Mouse (Mus musculus) myocyte (in vitro differentiated cells): ENCODE measurements around the gene Erf.
A peak's percentile ranks its signal among the peaks of the same experiment; 100 is the strongest.

ENCODE experiments used
- CEBPB ChIP-seq: IDR thresholded peaks from 2 replicates; pipeline ENCODE4 v1.6.1; 2011; ENCODE audit warnings: mild to moderate bottlenecking, moderate library complexity; ENCODE audit not compliant: poor library complexity, insufficient read depth, severe bottlenecking
- E2F4 ChIP-seq: IDR thresholded peaks from one replicate; pipeline ENCODE4 v1.6.1; 2011; ENCODE audit warnings: mild to moderate bottlenecking, control low read depth, moderate library complexity; ENCODE audit not compliant: insufficient read depth
- MAX ChIP-seq: IDR thresholded peaks from one replicate; pipeline ENCODE4 v1.6.1; 2011; ENCODE audit warnings: low read depth, mild to moderate bottlenecking, control low read depth
- MYOD1 ChIP-seq, 3 experiments: IDR thresholded peaks; one replicate each; pipeline ENCODE4 v1.6.1; 2011; ENCODE audit warnings: control low read depth in 2 of 3, low read depth in 2 of 3, mild to moderate bottlenecking in 2 of 3, moderate library complexity in 1 of 3; ENCODE audit not compliant: insufficient read length in 2 of 3, control insufficient read depth in 1 of 3
- MYOG ChIP-seq, 3 experiments: IDR thresholded peaks; one replicate each; pipeline ENCODE4 v1.6.1; 2011; ENCODE audit warnings: control low read depth in 2 of 3, low read depth in 2 of 3, mild to moderate bottlenecking in 2 of 3; ENCODE audit not compliant: insufficient read length in 2 of 3, control insufficient read depth in 1 of 3, insufficient read depth in 1 of 3
- POLR2A ChIP-seq: IDR thresholded peaks from one replicate; pipeline ENCODE4 v1.6.1; 2011; ENCODE audit warnings: low read depth, mild to moderate bottlenecking, control low read depth, moderate library complexity; ENCODE audit not compliant: insufficient read length
- POLR2AphosphoS2 ChIP-seq: IDR thresholded peaks from one replicate; pipeline ENCODE4 v1.6.1; 2011; ENCODE audit warnings: low read depth, control low read depth; ENCODE audit not compliant: insufficient read length
- REST ChIP-seq: IDR thresholded peaks from one replicate; pipeline ENCODE4 v1.6.1; 2011; ENCODE audit warnings: mild to moderate bottlenecking, control low read depth, moderate library complexity; ENCODE audit not compliant: insufficient read depth, insufficient read length
- SRF ChIP-seq: IDR thresholded peaks from one replicate; pipeline ENCODE4 v1.6.1; 2011; ENCODE audit warnings: low read depth; ENCODE audit not compliant: control insufficient read depth, insufficient read length
- TCF12 ChIP-seq: IDR thresholded peaks from one replicate; pipeline ENCODE4 v1.6.1; 2011; ENCODE audit warnings: mild to moderate bottlenecking, control low read depth; ENCODE audit not compliant: poor library complexity, insufficient read depth, severe bottlenecking
- USF1 ChIP-seq: IDR thresholded peaks from one replicate; pipeline ENCODE4 v1.6.1; 2011; ENCODE audit warnings: low read depth, mild to moderate bottlenecking, control low read depth, moderate library complexity

DNA sequence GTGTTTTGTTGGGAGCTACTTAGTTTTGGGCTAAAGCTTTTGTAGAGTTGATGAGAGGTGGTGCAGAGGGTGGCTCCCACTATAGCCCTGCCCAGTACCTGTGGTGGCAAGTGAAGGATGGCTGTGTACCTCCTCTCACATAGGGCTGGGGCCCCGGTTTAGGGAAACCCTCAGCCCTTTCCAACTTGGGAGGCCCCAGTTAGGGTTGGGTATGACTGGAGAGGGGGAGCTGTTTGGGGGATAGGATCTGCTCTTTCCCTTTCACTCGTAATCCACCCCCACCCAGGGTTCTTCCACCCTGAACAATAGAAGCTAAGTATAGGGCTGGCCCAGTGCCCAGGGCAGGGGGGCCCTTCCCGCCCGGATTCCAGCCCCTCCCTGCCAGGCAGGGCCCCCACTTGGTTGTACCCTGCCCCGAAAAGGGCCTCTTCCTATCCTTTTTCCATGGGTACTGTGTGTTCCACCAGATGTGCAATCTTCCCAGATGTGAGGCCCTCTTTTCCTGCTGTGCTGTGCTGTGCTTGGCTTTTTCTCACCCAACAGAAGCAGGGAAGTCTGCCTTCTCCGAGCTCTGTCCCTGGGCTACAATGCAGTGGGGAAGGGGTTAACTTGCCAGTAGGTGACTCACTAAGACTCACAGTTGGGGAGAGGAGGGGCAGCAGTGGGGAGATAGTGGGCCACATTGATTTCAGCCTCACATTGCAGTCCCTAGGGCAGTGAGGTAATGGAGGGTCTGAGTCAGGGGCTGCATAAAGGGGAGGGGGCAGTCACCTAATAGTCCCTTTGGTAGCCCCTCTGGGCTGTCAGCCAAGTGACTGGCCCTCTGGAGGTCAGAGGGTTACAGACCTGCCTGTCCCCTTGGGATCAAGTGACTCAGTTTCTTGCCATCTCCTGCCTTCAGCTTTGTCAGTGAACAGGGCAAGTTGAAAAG is 29.6 kb upstream of the Erf start:
- no peak for TF ChIP-seq SRF
- TF ChIP-seq POLR2AphosphoS2, result no peak
- TF ChIP-seq E2F4, result no peak
- TF ChIP-seq MAX, result no peak
- TF ChIP-seq POLR2A, result peak; percentile 29
- TF ChIP-seq USF1, result no peak
- no peak for TF ChIP-seq CEBPB
- TF ChIP-seq MYOG (IDR thresholded peaks at IDR 0.05; ENCODE audit: control insufficient read depth in 1 of 3, insufficient read depth in 1 of 3, insufficient read length in 2 of 3, low read depth in 2 of 3), result no peak
- TF ChIP-seq TCF12, result no peak
- TF ChIP-seq REST, result no peak
- TF ChIP-seq MYOD1 (IDR thresholded peaks at IDR 0.05; ENCODE audit: control insufficient read depth in 1 of 3, insufficient read length in 2 of 3, low read depth in 2 of 3), result no peak
